Mouse (Mus musculus) stomach, postnatal 0 days (tissue): ENCODE measurements around the gene Dclk3. TPM values are rescaled to one million over a fixed set of nuclear protein-coding genes. Genes with fewer than 3 reads are reported as not detected.

Experiments used
- ATAC-seq: fragments of 200-750 bp; cut with Nextera tagmentation; 2 replicates; pipeline ENCODE4 v1.8.0; 2017; ENCODE audit not compliant: low FRiP score, low TSS enrichment
- DNase-seq: peaks from one replicate; pipeline ENCODE4 v3.0.0-alpha.2; 2016; ENCODE audit warnings: low spot score
- H3K27ac ChIP-seq: fragments of 300-500 bp; sonication (generic); replicated peaks from 2 replicates; pipeline ENCODE4 v1.5.1; 2014; ENCODE audit warnings: mild to moderate bottlenecking, control low read depth
- H3K27me3 ChIP-seq: fragments of 300-500 bp; sonication (generic); 2 replicates; pipeline ENCODE4 v1.6.1; 2014; ENCODE audit warnings: low read length; ENCODE audit not compliant: control insufficient read depth, insufficient read depth
- H3K36me3 ChIP-seq: fragments of 300-500 bp; sonication (generic); 2 replicates; pipeline ENCODE4 v1.6.1; 2014; ENCODE audit warnings: low read length, mixed read lengths; ENCODE audit not compliant: control insufficient read depth, insufficient read depth
- H3K4me1 ChIP-seq: fragments of 300-500 bp; sonication (generic); replicated peaks from 2 replicates; pipeline ENCODE4 v1.6.1; 2014; ENCODE audit warnings: antibody characterized with exemption; ENCODE audit not compliant: control insufficient read depth, insufficient read depth
- H3K4me2 ChIP-seq: fragments of 300-500 bp; sonication (generic); replicated peaks from 2 replicates; pipeline ENCODE4 v1.6.1; 2014; ENCODE audit warnings: low read depth, mild to moderate bottlenecking, control low read depth, moderate library complexity
- H3K4me3 ChIP-seq: fragments of 300-500 bp; sonication (generic); 2 replicates; pipeline ENCODE4 v1.5.1; 2014; ENCODE audit warnings: low read depth, low read length, control low read depth
- H3K9ac ChIP-seq: fragments of 300-500 bp; sonication (generic); 2 replicates; pipeline ENCODE4 v1.6.1; 2014; ENCODE audit warnings: mild to moderate bottlenecking, low read length, control low read depth, mixed read lengths
- H3K9me3 ChIP-seq: fragments of 300-500 bp; sonication (generic); 2 replicates; pipeline ENCODE4 v1.6.1; 2016; ENCODE audit warnings: low read length; ENCODE audit not compliant: control insufficient read depth
- CTCF ChIP-seq: IDR thresholded peaks from 2 replicates; pipeline ENCODE4 v1.5.1; 2016; ENCODE audit warnings: antibody characterized with exemption, low read depth, mild to moderate bottlenecking, moderate library complexity
- EP300 ChIP-seq: optimal IDR thresholded peaks from 2 replicates; pipeline ENCODE3; 2016; ENCODE audit warnings: antibody characterized with exemption
- WGBS: fragments of 180-500 bp; shearing (Covaris S2); extraction: QIAGEN DNeasy Blood & Tissue Kit; methylation state at CpG from one replicate; pipeline ENCODE4 v1.1.7; 2014; 5-methylcytosine and 5-hydroxymethylcytosine counted together
- polyA plus RNA-seq: library from polyadenylated mRNA; unstranded; fragments of >200 nt; fragmentation: Nextera tagmentation; extraction: Ambion mirVana; gene quantifications from 2 replicates; pipeline ENCODE4 v1.2.1, GENCODE M21; 2015

Dclk3 gene
- polyA plus RNA-seq, 1 experiment from 2014 or later: 0.44 TPM

- no peaks in the 10 kb centered on the region for H3K9me3 ChIP-seq
- WGBS: 72% methylated on average over 4 of the region's 4 CpGs
- no peak overlapping the region for H3K4me2 ChIP-seq
- no peaks in the 10 kb centered on the region for H3K4me1 ChIP-seq
- H3K27me3 ChIP-seq: no peaks in the 10 kb centered on the region
- no peak overlapping the region for H3K27ac ChIP-seq
- no peak for TF ChIP-seq CTCF
- TF ChIP-seq EP300: no peak
- no peak for DNase-seq
- H3K4me3 ChIP-seq: no peak overlapping the region
- no peaks in the 10 kb centered on the region for H3K36me3 ChIP-seq
- ATAC-seq: no peak
- no peak overlapping the region for H3K9ac ChIP-seq
Measured at GRCm38 (mm10) chr9:111400089-111400488, 38.8 kb upstream of the Dclk3 start.

GRCm38 (mm10) chr9:111403159-111403558 is 35.7 kb upstream of the Dclk3 start:
- DNase-seq (no peak), ATAC-seq (no peak)
- no peak overlapping the region for H3K9ac ChIP-seq
- H3K27me3 ChIP-seq: no peaks in the 10 kb centered on the region
- no peaks in the 10 kb centered on the region for H3K36me3 ChIP-seq
- WGBS: 85% methylated on average over 4 of the region's 4 CpGs
- no peak overlapping the region for H3K4me3 ChIP-seq
- H3K4me2 ChIP-seq: no peak overlapping the region
- H3K27ac ChIP-seq: no peak overlapping the region
- no peaks in the 10 kb centered on the region for H3K4me1 ChIP-seq
- TF ChIP-seq CTCF: no peak
- no peak for TF ChIP-seq EP300
- no peaks in the 10 kb centered on the region for H3K9me3 ChIP-seq

DNA sequence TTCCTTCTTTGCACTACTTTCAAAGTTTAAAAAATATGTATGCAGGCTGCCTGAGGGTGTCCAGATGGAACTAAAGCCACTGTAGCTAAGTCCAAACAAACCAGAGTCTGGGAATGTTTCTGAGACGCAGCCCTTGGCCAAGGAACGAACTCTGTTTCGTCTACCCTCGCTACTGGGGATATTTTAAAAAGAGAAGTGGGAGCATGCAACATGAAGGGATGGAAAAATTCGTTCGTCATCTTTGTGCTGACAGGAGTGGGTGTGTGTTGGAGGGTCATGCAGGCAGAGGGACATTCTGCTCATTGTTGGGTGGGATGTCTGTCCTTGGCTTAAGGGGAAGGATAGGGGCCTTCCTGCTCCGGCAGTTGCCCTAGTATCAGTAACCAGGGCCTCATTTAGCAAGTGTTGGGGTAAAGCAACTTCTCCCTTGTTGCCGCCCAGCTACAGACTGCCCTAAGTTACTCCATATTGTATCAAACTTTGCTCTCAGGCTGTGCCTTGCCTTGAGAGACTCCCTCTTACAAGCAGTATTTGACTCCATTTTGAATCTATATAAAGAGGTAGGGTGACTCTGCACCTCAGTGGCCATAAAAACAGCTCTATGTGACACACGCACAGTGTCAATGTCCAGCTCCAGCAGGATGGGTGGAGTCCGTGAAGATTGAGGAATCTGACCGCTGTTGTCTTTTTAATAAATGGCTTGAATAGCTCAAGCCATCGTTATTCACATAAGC is 34.4 kb upstream of the Dclk3 start:
- no peaks in the 10 kb centered on the region for H3K4me1 ChIP-seq
- ATAC-seq: no peak
- no peaks in the 10 kb centered on the region for H3K36me3 ChIP-seq
- no peaks in the 10 kb centered on the region for H3K9me3 ChIP-seq
- H3K4me2 ChIP-seq: no peak overlapping the region
- no peak overlapping the region for H3K4me3 ChIP-seq
- no peak overlapping the region for H3K9ac ChIP-seq
- H3K27me3 ChIP-seq: no peaks in the 10 kb centered on the region
- WGBS: 63% methylated on average over 12 of the region's 12 CpGs
- no peak overlapping the region for H3K27ac ChIP-seq
- TF ChIP-seq EP300: no peak
- no peak for TF ChIP-seq CTCF
- no peak for DNase-seq

DNA sequence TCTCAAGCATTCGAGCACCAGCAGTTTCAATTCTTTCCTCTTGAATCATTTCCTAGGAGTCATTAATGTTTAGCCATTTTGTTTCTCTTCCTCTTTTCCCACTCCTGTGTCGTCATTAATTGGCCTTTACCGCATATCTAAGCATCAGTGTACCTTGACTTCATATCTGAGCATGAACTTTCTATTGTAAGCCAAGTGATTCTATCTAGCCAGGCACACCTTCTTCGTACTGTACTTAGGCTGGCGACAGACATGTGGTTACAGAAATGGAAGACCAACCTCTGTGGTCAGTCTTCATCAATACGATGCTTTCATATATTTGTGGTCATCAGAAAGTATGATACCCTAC is 33.8 kb upstream of the Dclk3 start:
- no peak overlapping the region for H3K4me2 ChIP-seq
- no peaks in the 10 kb centered on the region for H3K27me3 ChIP-seq
- H3K9ac ChIP-seq: no peak overlapping the region
- WGBS: 82% methylated on average over 6 of the region's 6 CpGs
- no peak for DNase-seq
- no peak overlapping the region for H3K27ac ChIP-seq
- no peak overlapping the region for H3K4me3 ChIP-seq
- TF ChIP-seq EP300 (no peak), CTCF (no peak)
- no peaks in the 10 kb centered on the region for H3K36me3 ChIP-seq
- ATAC-seq: no peak
- no peaks in the 10 kb centered on the region for H3K9me3 ChIP-seq
- no peaks in the 10 kb centered on the region for H3K4me1 ChIP-seq

DNA sequence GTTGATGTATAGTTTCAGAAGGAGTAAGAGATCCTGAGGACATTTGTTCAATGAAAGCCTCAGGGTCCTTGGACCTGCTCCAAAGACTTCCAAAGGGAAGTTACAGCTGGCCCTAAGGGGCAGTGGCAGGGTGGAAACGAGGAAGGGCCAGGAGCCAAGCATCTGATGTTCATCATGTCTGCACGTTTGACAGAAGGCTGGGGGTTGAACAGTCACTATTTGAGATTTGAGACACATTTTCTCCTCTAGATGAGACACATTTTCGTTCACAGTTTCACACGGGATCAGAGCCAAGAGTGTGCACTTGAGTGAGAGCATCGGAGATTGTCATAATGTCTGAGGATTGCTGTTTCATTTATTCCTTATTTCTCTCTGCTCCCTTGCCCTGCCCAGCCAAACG is 30.9 kb upstream of the Dclk3 start:
- Histone ChIP-seq H3K36me3 (no peaks in the 10 kb centered on the region), H3K4me2 (no peak overlapping the region), H3K27me3 (no peaks in the 10 kb centered on the region), H3K4me3 (no peak overlapping the region), H3K9me3 (no peaks in the 10 kb centered on the region), H3K27ac (no peak overlapping the region), H3K9ac (no peak overlapping the region), H3K4me1 (no peaks in the 10 kb centered on the region)
- ATAC-seq (no peak), DNase-seq (no peak)
- TF ChIP-seq CTCF (no peak), EP300 (no peak)
- 41% methylated on average over 6 of the region's 6 CpGs for WGBS

DNA sequence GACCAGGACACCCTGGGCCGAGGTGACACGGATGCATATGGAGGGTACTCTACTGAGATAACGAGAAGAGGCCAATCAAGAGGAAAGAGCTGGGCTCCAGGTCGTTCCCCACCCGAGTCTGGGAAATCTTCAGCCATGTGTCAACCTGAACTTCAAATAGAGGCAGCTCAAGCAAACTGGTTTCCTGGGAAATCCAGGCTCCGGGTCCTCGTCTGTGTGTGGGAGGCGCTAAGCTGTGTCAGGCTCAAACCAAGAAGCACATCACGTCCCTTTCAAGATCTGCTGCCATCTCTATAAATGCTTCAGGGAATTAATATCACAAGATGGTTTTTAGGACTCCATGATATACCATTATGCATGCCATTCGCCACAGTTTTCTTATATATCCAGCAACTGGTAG is 30.5 kb upstream of the Dclk3 start:
- Histone ChIP-seq H3K27me3 (no peaks in the 10 kb centered on the region), H3K4me1 (no peaks in the 10 kb centered on the region), H3K36me3 (no peaks in the 10 kb centered on the region), H3K9ac (no peak overlapping the region), H3K4me3 (no peak overlapping the region), H3K27ac (no peak overlapping the region), H3K4me2 (no peak overlapping the region), H3K9me3 (no peaks in the 10 kb centered on the region)
- TF ChIP-seq EP300 (no peak), CTCF (no peak)
- ATAC-seq: no peak
- WGBS: 73% methylated on average over 10 of the region's 10 CpGs
- DNase-seq: no peak
